Mouse (Mus musculus): ENCODE results near the gene Setd7.

DNA sequence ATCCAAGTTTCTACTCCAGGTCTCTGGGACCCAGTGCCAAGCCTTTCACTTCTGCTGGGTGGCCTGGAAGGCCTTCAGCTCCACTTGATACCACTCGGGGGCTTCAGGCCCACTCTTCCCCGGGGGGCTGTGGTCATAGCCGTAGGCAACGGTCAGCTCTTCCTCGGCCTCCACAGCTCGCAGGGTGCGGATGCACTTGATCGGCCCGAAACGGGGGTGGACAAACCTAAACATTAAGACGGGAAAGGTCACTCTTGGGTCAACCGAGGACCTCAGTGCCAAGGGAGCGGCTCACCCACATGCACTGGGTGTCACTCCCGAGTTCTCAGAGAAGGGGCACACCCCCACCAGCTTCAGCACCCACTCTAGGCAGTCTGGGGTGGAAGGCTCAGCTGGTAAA lies 39.4 kb downstream of the Setd7 start:
- TF ChIP-seq POLR2A (IDR thresholded peaks at IDR 0.05; ENCODE audit: low read depth, low read length) (no peak), ZMIZ1 (IDR thresholded peaks at IDR 0.05; ENCODE audit: low read depth, low read length) (no peak), CTCF (conservative IDR thresholded peaks at IDR 0.05 in 1 of 2, IDR thresholded peaks at IDR 0.05 in 1 of 2; ENCODE audit: low read depth in 2 of 2, low read length in 2 of 2) (no peak), USF1 (IDR thresholded peaks at IDR 0.05; ENCODE audit: low read depth, low read length) (no peak)

Measured in CH12.LX (cell line).